Comparison of ENCODE assay signal across 8 mouse cellular contexts in genomic region chr5:117363066-117363782, GRCm38 (mm10). TPM values are rescaled to one million over a fixed set of nuclear protein-coding genes. Genes with fewer than 3 reads are reported as not detected.
DNase-seq lines count a peak whose midpoint lies in the region.

No protein-coding gene starts in this region.

- peak; percentile 29 for DNase-seq in cerebellum, adult 8-10 months
- DNase-seq in cerebellum, postnatal 10 days, result no peak
- peak; percentile 83 for DNase-seq in NIH3T3 (ENCODE audit: low read depth)
- DNase-seq in heart, postnatal 4 days, result peak; percentile 41
- DNase-seq in lung, postnatal 25 days (ENCODE audit: low spot score), result peak; percentile 73
- no peak for DNase-seq in left cerebral cortex, adult 9 months (ENCODE audit: low spot score in 2 of 2)
- no peak for DNase-seq in gastrocnemius, postnatal 10 days
- no peak for DNase-seq in spleen, postnatal 4 days (ENCODE audit: low spot score in 2 of 2)

RNA-seq across cellular contexts. Expression of gene Wsb2, which starts 6.1 kb away (rescaled TPM):
- 100 to 1,000 TPM; 124 to 127 TPM for total RNA-seq in heart, postnatal 4 days (2021)
- 10 to 100 TPM; 80.3 to 83.1 TPM for total RNA-seq in gastrocnemius, postnatal 10 days (2021)

RNA-seq across cellular contexts. Expression of gene Rfc5, which starts 25.6 kb away (rescaled TPM):
- total RNA-seq in heart, postnatal 4 days (2021), result 10 to 100 TPM; 26.5 to 30.3 TPM
- 1 to 10 TPM; 7.5 to 8.5 TPM for total RNA-seq in gastrocnemius, postnatal 10 days (2021)

RNA-seq across cellular contexts. Expression of gene Vsig10, which starts 44.3 kb away (rescaled TPM):
- total RNA-seq in heart, postnatal 4 days (2021), result 10 to 100 TPM; 12.3 to 18.6 TPM
- total RNA-seq in gastrocnemius, postnatal 10 days (2021), result 10 to 100 TPM in 1 of 2 experiments, 1 to 10 TPM in 1; 8.6 to 11.9 TPM

RNA-seq across cellular contexts. Expression of gene Ksr2, which starts 50.6 kb away (rescaled TPM):
- under 1 TPM; 0.09 to 0.10 TPM for total RNA-seq in heart, postnatal 4 days (2021)
- total RNA-seq in gastrocnemius, postnatal 10 days (2021), result under 1 TPM; 0.16 to 0.27 TPM

Comparison
In these comparisons a context has a peak if more than half of its experiments do, and no peak if none do; other contexts are left out.
1. DNase-seq: peak in cerebellum, adult 8-10 months (single experiment), NIH3T3 (single experiment), heart, postnatal 4 days (single experiment) and lung, postnatal 25 days (single experiment); none in cerebellum, postnatal 10 days (0 of 2), left cerebral cortex, adult 9 months (0 of 2), gastrocnemius, postnatal 10 days (single experiment) and spleen, postnatal 4 days (0 of 2).